Mouse (Mus musculus) embryonic fibroblast, embryonic 13.5 days (primary cell): ENCODE results near the gene Usp13.

Experiments used
- CTCF ChIP-seq: IDR thresholded peaks from 2 replicates; pipeline ENCODE4 v1.5.1; 2011; ENCODE audit warnings: mild to moderate bottlenecking, control low read depth, low read length, moderate library complexity, borderline replicate concordance; ENCODE audit not compliant: insufficient read depth
- POLR2A ChIP-seq: IDR thresholded peaks from 2 replicates; pipeline ENCODE4 v1.6.1; 2011; ENCODE audit warnings: low read depth, mild to moderate bottlenecking, control low read depth, low read length, moderate library complexity

GRCm38 (mm10) chr3:32818327-32818900 lies 1.1 kb downstream of the Usp13 start:
- TF ChIP-seq POLR2A: no peak
- no peak for TF ChIP-seq CTCF
